Mouse (Mus musculus) midbrain, postnatal 0 days (tissue): ENCODE measurements around the gene Ubqln4. TPM values are rescaled to one million over a fixed set of nuclear protein-coding genes. Genes with fewer than 3 reads are reported as not detected.
"Not testable (repeated sequence)": the region's sequence is repeated elsewhere in the genome, so short reads cannot be mapped to it uniquely, and the experiment has no call there.

ENCODE experiments used
- ATAC-seq: fragments of 200-750 bp; cut with Nextera tagmentation; 2 replicates; pipeline ENCODE4 v1.8.0; 2017; ENCODE audit warnings: moderate number of reproducible peaks, mild to moderate bottlenecking, moderate TSS enrichment, moderate library complexity; ENCODE audit not compliant: low FRiP score
- DNase-seq: peaks from one replicate; pipeline ENCODE4 v3.0.0-alpha.2; 2015; ENCODE audit warnings: low spot score
- H3K27ac ChIP-seq: fragments of 300-500 bp; sonication (generic); 2 replicates; pipeline ENCODE4 v1.5.1; 2014; ENCODE audit warnings: low read depth, mild to moderate bottlenecking, low read length, mixed read lengths
- H3K27me3 ChIP-seq: fragments of 300-500 bp; sonication (generic); 2 replicates; pipeline ENCODE4 v1.6.1; 2014; ENCODE audit warnings: low read length, control low read depth, mixed read lengths; ENCODE audit not compliant: insufficient read depth
- H3K36me3 ChIP-seq: fragments of 300-500 bp; sonication (generic); 2 replicates; pipeline ENCODE4 v1.6.1; 2014; ENCODE audit warnings: low read length, control low read depth, mixed read lengths; ENCODE audit not compliant: insufficient read depth
- H3K4me1 ChIP-seq: fragments of 300-500 bp; sonication (generic); 2 replicates; pipeline ENCODE4 v1.6.1; 2014; ENCODE audit warnings: mild to moderate bottlenecking, control low read depth, antibody characterized with exemption, low read length, mixed read lengths; ENCODE audit not compliant: insufficient read depth
- H3K4me2 ChIP-seq: fragments of 300-500 bp; sonication (generic); 2 replicates; pipeline ENCODE4 v1.6.1; 2014; ENCODE audit warnings: low read depth, mild to moderate bottlenecking, low read length, mixed read lengths; ENCODE audit not compliant: poor library complexity, severe bottlenecking
- H3K4me3 ChIP-seq: fragments of 300-500 bp; sonication (generic); 2 replicates; pipeline ENCODE4 v1.5.1; 2014; ENCODE audit warnings: low read depth, mild to moderate bottlenecking, low read length, moderate library complexity
- H3K9ac ChIP-seq: fragments of 300-500 bp; sonication (generic); replicated peaks from 2 replicates; pipeline ENCODE4 v1.6.1; 2014; ENCODE audit warnings: mild to moderate bottlenecking, low read length, moderate library complexity, mixed read lengths; ENCODE audit not compliant: poor library complexity, severe bottlenecking
- H3K9me3 ChIP-seq: fragments of 300-500 bp; sonication (generic); 2 replicates; pipeline ENCODE4 v1.6.1; 2016; ENCODE audit warnings: low read length, control low read depth
- CTCF ChIP-seq: IDR thresholded peaks from 2 replicates; pipeline ENCODE4 v1.5.1; 2016; ENCODE audit warnings: antibody characterized with exemption, mild to moderate bottlenecking
- WGBS: fragments of 180-500 bp; shearing (Covaris S2); extraction: QIAGEN DNeasy Blood & Tissue Kit; methylation state at CpG from one replicate; pipeline ENCODE4 v1.1.7; 2014; 5-methylcytosine and 5-hydroxymethylcytosine counted together
- polyA plus RNA-seq: library from polyadenylated mRNA; unstranded; fragments of >200 nt; fragmentation: Nextera tagmentation; extraction: Ambion mirVana; gene quantifications from 2 replicates; pipeline ENCODE4 v1.2.1, GENCODE M21; 2015
- total RNA-seq: library from RNA; depleted of rRNA; stranded (reverse); fragments of >200 nt; gene quantifications from 2 replicates; pipeline ENCODE4 v1.2.3, GENCODE M21; 2014

The Ubqln4 gene
- total and polyA plus RNA-seq, 2 experiments from 2014 or later: 30.4 to 120 TPM

GRCm38 (mm10) chr3:88575540-88575939, 22.0 kb downstream of the Ubqln4 start, which contains the start of gene Ssr2:
Ssr2 (plus strand) TSS chr3:88575876.
- Histone ChIP-seq H3K9ac (no peak within 1 kb of the TSS), H3K4me2 (no peak within 1 kb of the TSS), H3K27me3 (no peaks in the 10 kb centered on the region), H3K4me1 (peaks cover 5% of the 10 kb centered on the region; the same call in 1 of the 2 replicates), H3K4me3 (no peak within 1 kb of the TSS), H3K27ac (no peak within 1 kb of the TSS), H3K36me3 (no peaks in the 10 kb centered on the region), H3K9me3 (no peaks in the 10 kb centered on the region)
- no peak for TF ChIP-seq CTCF
- WGBS: 89% methylated on average over 3 of the region's 3 CpGs
- ATAC-seq: no peak
- no peak for DNase-seq

- H3K4me2 ChIP-seq, H3K9me3 ChIP-seq, H3K36me3 ChIP-seq, H3K4me1 ChIP-seq, ATAC-seq, H3K27ac ChIP-seq, H3K9ac ChIP-seq, DNase-seq, H3K27me3 ChIP-seq, H3K4me3 ChIP-seq: not testable (repeated sequence)
- 83% methylated on average over 5 of the region's 5 CpGs for WGBS
Measured at GRCm38 (mm10) chr3:88577846-88578245, 24.3 kb downstream of the Ubqln4 start.

- H3K27me3 ChIP-seq: no peaks in the 10 kb centered on the region
- WGBS: 50% methylated on average over 8 of the region's 8 CpGs
- no peaks in the 10 kb centered on the region for H3K9me3 ChIP-seq
- H3K4me1 ChIP-seq: peaks cover 5% of the 10 kb centered on the region; the same call in 1 of the 2 replicates
- peak overlapping the region; percentile 64 for H3K4me2 ChIP-seq
- no peak for TF ChIP-seq CTCF
- H3K4me3 ChIP-seq: peak overlapping the region; percentile 85
- no peak overlapping the region for H3K9ac ChIP-seq
- no peak for ATAC-seq
- DNase-seq: no peak
- H3K36me3 ChIP-seq: peaks cover 5% of the 10 kb centered on the region; the same call in 1 of the 2 replicates
- no peak overlapping the region for H3K27ac ChIP-seq
Measured at GRCm38 (mm10) chr3:88578498-88579424, 25.2 kb downstream of the Ubqln4 start.

GRCm38 (mm10) chr3:88579454-88580117, 26.0 kb downstream of the Ubqln4 start:
- H3K27me3 ChIP-seq: no peaks in the 10 kb centered on the region
- H3K4me2 ChIP-seq: peak overlapping the region; percentile 64
- peaks cover 5% of the 10 kb centered on the region; the same call in 1 of the 2 replicates for H3K36me3 ChIP-seq
- H3K9me3 ChIP-seq: no peaks in the 10 kb centered on the region
- H3K27ac ChIP-seq: peak overlapping the region; percentile 55; the same call in 1 of the 2 replicates
- H3K4me3 ChIP-seq: peak overlapping the region; percentile 85
- H3K4me1 ChIP-seq: peaks cover 5% of the 10 kb centered on the region; the same call in 1 of the 2 replicates
- no peak for TF ChIP-seq CTCF
- ATAC-seq (peak; percentile 86), DNase-seq (peak; percentile 90)
- H3K9ac ChIP-seq: peak overlapping the region; percentile 81
- under 1% methylated on average over 34 of the region's 34 CpGs for WGBS

GRCm38 (mm10) chr3:88585769-88586168, 32.2 kb downstream of the Ubqln4 start:
- no peak overlapping the region for H3K27ac ChIP-seq
- 97% methylated on average over 6 of the region's 6 CpGs for WGBS
- no peak overlapping the region for H3K4me2 ChIP-seq
- no peaks in the 10 kb centered on the region for H3K27me3 ChIP-seq
- no peak overlapping the region for H3K9ac ChIP-seq
- no peak overlapping the region for H3K4me3 ChIP-seq
- no peak for TF ChIP-seq CTCF
- ATAC-seq (no peak), DNase-seq (no peak)
- no peaks in the 10 kb centered on the region for H3K4me1 ChIP-seq
- peaks cover 30% of the 10 kb centered on the region for H3K36me3 ChIP-seq
- no peaks in the 10 kb centered on the region for H3K9me3 ChIP-seq

GRCm38 (mm10) chr3:88586640-88587039, 33.1 kb downstream of the Ubqln4 start:
- 95% methylated on average over 5 of the region's 5 CpGs for WGBS
- H3K36me3 ChIP-seq: peaks cover 30% of the 10 kb centered on the region
- no peaks in the 10 kb centered on the region for H3K4me1 ChIP-seq
- H3K4me2 ChIP-seq: no peak overlapping the region
- no peak for TF ChIP-seq CTCF
- ATAC-seq: no peak
- H3K27me3 ChIP-seq: no peaks in the 10 kb centered on the region
- DNase-seq: no peak
- no peak overlapping the region for H3K9ac ChIP-seq
- no peak overlapping the region for H3K4me3 ChIP-seq
- no peaks in the 10 kb centered on the region for H3K9me3 ChIP-seq
- H3K27ac ChIP-seq: no peak overlapping the region
